Mouse (Mus musculus): ENCODE results near the gene Psmc4. TPM values are rescaled to one million over a fixed set of nuclear protein-coding genes. Genes with fewer than 3 reads are reported as not detected.
A peak's percentile ranks its signal among the peaks of the same experiment; 100 is the strongest.

Psmc4 gene
- total RNA-seq, 1 experiment = 287 TPM

DNA sequence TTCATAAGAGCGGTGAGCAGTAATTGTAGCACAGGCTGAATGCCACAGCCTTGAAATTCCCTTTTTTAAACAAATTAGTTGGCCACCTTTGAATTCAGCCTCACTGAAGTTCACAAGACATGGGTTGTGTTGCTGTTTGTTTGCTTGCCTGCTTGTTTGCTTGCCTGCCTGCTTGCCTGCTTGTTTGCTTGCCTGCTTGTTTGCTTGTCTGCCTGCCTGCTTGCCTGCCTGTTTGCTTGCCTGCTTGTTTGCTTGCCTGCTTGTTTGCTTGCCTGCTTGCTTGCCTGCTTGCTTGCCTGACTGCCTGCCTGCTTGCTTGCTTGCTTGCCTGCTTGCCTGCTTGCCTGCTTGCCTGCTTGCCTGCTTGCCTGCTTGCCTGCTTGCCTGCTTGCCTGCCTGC, 10.1 kb upstream of the Psmc4 start:
- in situ Hi-C loops (cut with MboI; ENCODE audit: low sequenced_read_pairs in 2 of 2, unreplicated experiment in 2 of 2) = no loop called here
- Histone ChIP-seq H3K9me3 (ENCODE audit: control insufficient read depth, insufficient read depth, low read depth, low read length) (no peaks in the 10 kb centered on the region), H3K9ac (ENCODE audit: insufficient read depth, low read depth, low read length, poor library complexity, severe bottlenecking) (no peak overlapping the region), H3K36me3 (ENCODE audit: control insufficient read depth, insufficient read depth, low read length, poor library complexity, severe bottlenecking) (no peaks in the 10 kb centered on the region), H3K4me3 (ENCODE audit: insufficient read depth in 1 of 2, low read depth in 1 of 2, low read length in 2 of 2, poor library complexity in 1 of 2, severe bottlenecking in 1 of 2) (no peak overlapping the region), H3K27ac (ENCODE audit: insufficient read depth, low read depth, low read length, poor library complexity, severe bottlenecking) (no peak overlapping the region), H3K4me1 (ENCODE audit: control insufficient read depth in 2 of 2, insufficient read depth in 2 of 2, low read length in 2 of 2, poor library complexity in 1 of 2) (no peaks in the 10 kb centered on the region)
- DNase-seq (ENCODE audit: low read depth, low spot score) = no peak
- TF ChIP-seq HCFC1 (IDR thresholded peaks at IDR 0.05; ENCODE audit: borderline replicate concordance, insufficient read depth, low read length) (no peak), ZNF384 (IDR thresholded peaks at IDR 0.05; ENCODE audit: low read depth, low read length) (no peak), ZC3H11A (IDR thresholded peaks at IDR 0.05; ENCODE audit: borderline replicate concordance, low read depth, low read length) (no peak), MAFK (IDR thresholded peaks at IDR 0.05; ENCODE audit: insufficient read depth, low read depth, low read length) (no peak), CHD2 (IDR thresholded peaks at IDR 0.05; ENCODE audit: low read depth, low read length) (no peak)

- no peak overlapping the region for H3K9ac ChIP-seq (ENCODE audit: insufficient read depth, low read depth, low read length, poor library complexity, severe bottlenecking)
- in situ Hi-C loops (cut with MboI; ENCODE audit: low sequenced_read_pairs in 2 of 2, unreplicated experiment in 2 of 2) = no loop called here
- DNase-seq (ENCODE audit: low read depth, low spot score) = no peak
- H3K4me3 ChIP-seq (ENCODE audit: insufficient read depth in 1 of 2, low read depth in 1 of 2, low read length in 2 of 2, poor library complexity in 1 of 2, severe bottlenecking in 1 of 2) = no peak overlapping the region
- no peak for TF ChIP-seq CHD2 (IDR thresholded peaks at IDR 0.05; ENCODE audit: low read depth, low read length)
- no peak for TF ChIP-seq HCFC1 (IDR thresholded peaks at IDR 0.05; ENCODE audit: borderline replicate concordance, insufficient read depth, low read length)
- TF ChIP-seq ZNF384 (IDR thresholded peaks at IDR 0.05; ENCODE audit: low read depth, low read length) = no peak
- TF ChIP-seq MAFK (IDR thresholded peaks at IDR 0.05; ENCODE audit: insufficient read depth, low read depth, low read length) = no peak
- no peak for TF ChIP-seq ZC3H11A (IDR thresholded peaks at IDR 0.05; ENCODE audit: borderline replicate concordance, low read depth, low read length)
- H3K27ac ChIP-seq (ENCODE audit: insufficient read depth, low read depth, low read length, poor library complexity, severe bottlenecking) = no peak overlapping the region
- H3K4me1 ChIP-seq (ENCODE audit: control insufficient read depth in 2 of 2, insufficient read depth in 2 of 2, low read length in 2 of 2, poor library complexity in 1 of 2) = peaks cover 2 to 4% of the 10 kb centered on the region in 2 experiments; a peak in 2 of 4 replicates
- H3K9me3 ChIP-seq (ENCODE audit: control insufficient read depth, insufficient read depth, low read depth, low read length) = no peaks in the 10 kb centered on the region
- peaks cover 8% of the 10 kb centered on the region for H3K36me3 ChIP-seq (ENCODE audit: control insufficient read depth, insufficient read depth, low read length, poor library complexity, severe bottlenecking)
Measured at GRCm38 (mm10) chr7:28053046-28053930, 3.4 kb upstream of the Psmc4 start.

GRCm38 (mm10) chr7:28050584-28050983, 683 bp upstream of the Psmc4 start:
- Histone ChIP-seq H3K9me3 (ENCODE audit: control insufficient read depth, insufficient read depth, low read depth, low read length) (no peaks in the 10 kb centered on the region), H3K4me1 (ENCODE audit: control insufficient read depth in 2 of 2, insufficient read depth in 2 of 2, low read length in 2 of 2, poor library complexity in 1 of 2) (peaks cover 2 to 4% of the 10 kb centered on the region in 2 experiments; a peak in 2 of 4 replicates), H3K36me3 (ENCODE audit: control insufficient read depth, insufficient read depth, low read length, poor library complexity, severe bottlenecking) (peaks cover 31% of the 10 kb centered on the region), H3K9ac (ENCODE audit: insufficient read depth, low read depth, low read length, poor library complexity, severe bottlenecking) (peak overlapping the region; percentile 8; the same call in 1 of the 2 replicates), H3K4me3 (ENCODE audit: insufficient read depth in 1 of 2, low read depth in 1 of 2, low read length in 2 of 2, poor library complexity in 1 of 2, severe bottlenecking in 1 of 2) (peak overlapping the region in 1 of 2 experiments; percentile 43; a peak in 2 of 4 replicates), H3K27ac (ENCODE audit: insufficient read depth, low read depth, low read length, poor library complexity, severe bottlenecking) (no peak overlapping the region)
- no peak for TF ChIP-seq ZNF384 (IDR thresholded peaks at IDR 0.05; ENCODE audit: low read depth, low read length)
- no peak for TF ChIP-seq MAFK (IDR thresholded peaks at IDR 0.05; ENCODE audit: insufficient read depth, low read depth, low read length)
- no peak for TF ChIP-seq ZC3H11A (IDR thresholded peaks at IDR 0.05; ENCODE audit: borderline replicate concordance, low read depth, low read length)
- TF ChIP-seq HCFC1 (IDR thresholded peaks at IDR 0.05; ENCODE audit: borderline replicate concordance, insufficient read depth, low read length) = no peak
- TF ChIP-seq CHD2 (IDR thresholded peaks at IDR 0.05; ENCODE audit: low read depth, low read length) = no peak
- in situ Hi-C loops (cut with MboI; ENCODE audit: low sequenced_read_pairs in 2 of 2, unreplicated experiment in 2 of 2) = no loop called here
- DNase-seq (ENCODE audit: low read depth, low spot score) = no peak

DNA sequence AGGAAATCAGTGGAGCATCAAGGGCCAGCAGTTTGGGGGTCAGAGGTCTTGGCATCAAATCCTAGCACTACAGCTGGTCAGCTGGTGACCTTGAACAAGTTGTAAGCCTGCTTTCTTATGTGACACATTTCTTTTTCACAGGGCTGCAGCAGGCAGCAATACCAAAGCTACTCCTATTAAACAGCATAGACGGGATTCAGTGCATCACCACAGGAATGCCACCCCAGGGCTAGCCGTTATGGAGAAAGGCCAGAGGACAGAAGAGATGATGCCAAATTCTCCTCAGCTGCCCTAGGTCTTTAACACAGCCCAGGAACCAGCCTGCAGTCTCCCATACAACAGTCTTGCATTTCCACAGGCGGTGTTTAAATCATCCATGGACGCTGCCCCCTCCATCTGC, 5.4 kb downstream of the Psmc4 start:
- no peak overlapping the region for H3K4me3 ChIP-seq (ENCODE audit: insufficient read depth in 1 of 2, low read depth in 1 of 2, low read length in 2 of 2, poor library complexity in 1 of 2, severe bottlenecking in 1 of 2)
- in situ Hi-C loops (cut with MboI; ENCODE audit: low sequenced_read_pairs in 2 of 2, unreplicated experiment in 2 of 2) = no loop called here

More for the DNA sequence above, 5.4 kb downstream of the Psmc4 start:
- H3K36me3 ChIP-seq (ENCODE audit: control insufficient read depth, insufficient read depth, low read length, poor library complexity, severe bottlenecking) = peaks cover 71% of the 10 kb centered on the region
- no peak for DNase-seq (ENCODE audit: low read depth, low spot score)
- peaks cover 0 to 4% of the 10 kb centered on the region in 2 experiments; a peak in 2 of 4 replicates for H3K4me1 ChIP-seq (ENCODE audit: control insufficient read depth in 2 of 2, insufficient read depth in 2 of 2, low read length in 2 of 2, poor library complexity in 1 of 2)
- H3K9me3 ChIP-seq (ENCODE audit: control insufficient read depth, insufficient read depth, low read depth, low read length) = no peaks in the 10 kb centered on the region
- TF ChIP-seq MAFK (IDR thresholded peaks at IDR 0.05; ENCODE audit: insufficient read depth, low read depth, low read length) (no peak), ZNF384 (IDR thresholded peaks at IDR 0.05; ENCODE audit: low read depth, low read length) (no peak), ZC3H11A (IDR thresholded peaks at IDR 0.05; ENCODE audit: borderline replicate concordance, low read depth, low read length) (no peak), HCFC1 (IDR thresholded peaks at IDR 0.05; ENCODE audit: borderline replicate concordance, insufficient read depth, low read length) (no peak), CHD2 (IDR thresholded peaks at IDR 0.05; ENCODE audit: low read depth, low read length) (no peak)
- no peak overlapping the region for H3K27ac ChIP-seq (ENCODE audit: insufficient read depth, low read depth, low read length, poor library complexity, severe bottlenecking)
- no peak overlapping the region for H3K9ac ChIP-seq (ENCODE audit: insufficient read depth, low read depth, low read length, poor library complexity, severe bottlenecking)
